Mouse (Mus musculus): Measurements from ENCODE around the gene Rac1.
A peak's percentile ranks its signal among the peaks of the same experiment; 100 is the strongest.

- TF ChIP-seq CTCF (IDR thresholded peaks at IDR 0.05; ENCODE audit: low read depth, low read length) (peak; percentile 66), POLR2A (IDR thresholded peaks at IDR 0.05; ENCODE audit: extremely low read depth, insufficient read depth, low read length) (peak; percentile 50; the same call in 1 of the 2 replicates)
Observed at GRCm38 (mm10) chr5:143548401-143548846, 20.6 kb upstream of the Rac1 start.

All from liver, adult 2 months (tissue).